Mouse (Mus musculus) heart, embryonic 14.5 days (tissue): ENCODE data around the gene Aldh16a1. TPM values are rescaled to one million over a fixed set of nuclear protein-coding genes. Genes with fewer than 3 reads are reported as not detected.

Source experiments
- ATAC-seq: fragments of 200-750 bp; cut with Nextera tagmentation; 2 replicates; pipeline ENCODE4 v1.8.0; 2017; ENCODE audit warnings: low read depth, moderate TSS enrichment; ENCODE audit not compliant: insufficient number of reproducible peaks, insufficient read depth, low FRiP score
- H3K27ac ChIP-seq, 2 experiments: fragments of 200-500 bp in 1 of 2; fragments of 300-500 bp in 1 of 2; sonication (generic) in 1 of 2; replicated peaks in 1 of 2; 2 replicates each; pipeline ENCODE4 v1.5.1; 2012 to 2014; ENCODE audit warnings: low read depth in 2 of 2, low read length in 2 of 2, control low read depth in 1 of 2, mild to moderate bottlenecking in 1 of 2, mixed read lengths in 1 of 2; ENCODE audit not compliant: control insufficient read depth in 1 of 2, insufficient read depth in 1 of 2
- H3K27me3 ChIP-seq: fragments of 300-500 bp; sonication (generic); 2 replicates; pipeline ENCODE4 v1.6.1; 2014; ENCODE audit warnings: mild to moderate bottlenecking, low read length, control low read depth; ENCODE audit not compliant: control insufficient read depth, insufficient read depth
- H3K36me3 ChIP-seq: fragments of 300-500 bp; sonication (generic); 2 replicates; pipeline ENCODE4 v1.6.1; 2014; ENCODE audit warnings: mild to moderate bottlenecking, control low read depth, low read length, mixed read lengths; ENCODE audit not compliant: control insufficient read depth, insufficient read depth
- H3K4me1 ChIP-seq, 2 experiments: fragments of 200-500 bp in 1 of 2; fragments of 300-500 bp in 1 of 2; sonication (generic) in 1 of 2; 2 replicates each; pipeline ENCODE4 v1.6.1; 2012 to 2014; ENCODE audit warnings: low read length in 2 of 2, control low read depth in 1 of 2, mixed read lengths in 1 of 2; ENCODE audit not compliant: control insufficient read depth in 2 of 2, insufficient read depth in 2 of 2
- H3K4me2 ChIP-seq: fragments of 300-500 bp; sonication (generic); 2 replicates; pipeline ENCODE4 v1.6.1; 2014; ENCODE audit warnings: mild to moderate bottlenecking, low read length
- H3K4me3 ChIP-seq, 2 experiments: fragments of 200-500 bp in 1 of 2; fragments of 300-500 bp in 1 of 2; sonication (generic) in 1 of 2; 2 replicates each; pipeline ENCODE4 v1.5.1; 2012 to 2014; ENCODE audit warnings: low read length in 2 of 2, mild to moderate bottlenecking in 2 of 2, control low read depth in 1 of 2, low read depth in 1 of 2, moderate library complexity in 1 of 2; ENCODE audit not compliant: control insufficient read depth in 1 of 2, insufficient read depth in 1 of 2
- H3K9ac ChIP-seq: fragments of 300-500 bp; sonication (generic); 2 replicates; pipeline ENCODE4 v1.6.1; 2014; ENCODE audit warnings: mild to moderate bottlenecking, low read length
- H3K9me3 ChIP-seq: fragments of 300-500 bp; sonication (generic); 2 replicates; pipeline ENCODE4 v1.6.1; 2016; ENCODE audit warnings: low read length, control low read depth; ENCODE audit not compliant: control insufficient read depth
- WGBS: fragments of 180-500 bp; shearing (Covaris S2); extraction: QIAGEN DNeasy Blood & Tissue Kit; methylation state at CpG from one replicate; pipeline ENCODE4 v1.1.7; 2014; 5-methylcytosine and 5-hydroxymethylcytosine counted together
- polyA plus RNA-seq: library from polyadenylated mRNA; unstranded; fragments of >200 nt; fragmentation: Nextera tagmentation; extraction: Ambion mirVana; gene quantifications from 2 replicates; pipeline ENCODE4 v1.2.1, GENCODE M21; 2014

Gene Aldh16a1
- polyA plus RNA-seq, 1 experiment from 2014 or later = 31.2 TPM

- no peaks in the 10 kb centered on the region for H3K9me3 ChIP-seq
- peaks cover 32% of the 10 kb centered on the region for H3K36me3 ChIP-seq
- no peak overlapping the region for H3K9ac ChIP-seq
- H3K27me3 ChIP-seq = peaks cover 6% of the 10 kb centered on the region; the same call in 1 of the 2 replicates
- 67% methylated on average over 8 of the region's 8 CpGs for WGBS
- no peak overlapping the region for H3K27ac ChIP-seq
- no peak for ATAC-seq
- no peak overlapping the region for H3K4me2 ChIP-seq
- H3K4me1 ChIP-seq = peaks cover 0 to 5% of the 10 kb centered on the region in 2 experiments; a peak in 2 of 4 replicates
- H3K4me3 ChIP-seq = no peak overlapping the region
These were observed 14.3 kb downstream of the Aldh16a1 start for GRCm38 (mm10) chr7:45139904-45140723.

DNA sequence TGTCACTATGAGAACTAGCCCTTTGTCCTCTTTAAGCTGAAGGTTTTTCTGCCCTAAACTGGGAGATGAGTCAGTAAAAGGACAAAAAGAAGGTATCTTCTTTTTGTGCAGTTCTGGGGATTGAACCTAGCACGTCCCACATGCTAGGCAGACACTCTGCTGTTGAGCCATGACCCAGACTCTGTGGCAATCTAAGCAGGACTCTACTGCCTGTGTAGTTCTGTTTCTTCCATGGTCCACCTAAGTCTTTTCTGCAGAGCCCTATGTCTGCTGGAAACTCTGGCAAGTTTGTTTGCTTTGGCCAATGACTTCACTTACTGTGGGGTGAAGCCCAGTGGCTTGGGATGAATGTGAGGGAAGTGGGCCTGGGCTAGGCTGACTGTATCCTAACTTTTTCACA is 16.0 kb downstream of the Aldh16a1 start:
- Histone ChIP-seq H3K4me1 (peaks cover 0 to 5% of the 10 kb centered on the region in 2 experiments; a peak in 2 of 4 replicates), H3K9me3 (no peaks in the 10 kb centered on the region), H3K4me2 (no peak overlapping the region), H3K27ac (no peak overlapping the region), H3K27me3 (peaks cover 6% of the 10 kb centered on the region; the same call in 1 of the 2 replicates), H3K9ac (no peak overlapping the region; the same call in 1 of the 2 replicates), H3K4me3 (no peak overlapping the region), H3K36me3 (peaks cover 16% of the 10 kb centered on the region)
- WGBS = 85% methylated on average over 1 of the region's 1 CpGs
- ATAC-seq = no peak

DNA sequence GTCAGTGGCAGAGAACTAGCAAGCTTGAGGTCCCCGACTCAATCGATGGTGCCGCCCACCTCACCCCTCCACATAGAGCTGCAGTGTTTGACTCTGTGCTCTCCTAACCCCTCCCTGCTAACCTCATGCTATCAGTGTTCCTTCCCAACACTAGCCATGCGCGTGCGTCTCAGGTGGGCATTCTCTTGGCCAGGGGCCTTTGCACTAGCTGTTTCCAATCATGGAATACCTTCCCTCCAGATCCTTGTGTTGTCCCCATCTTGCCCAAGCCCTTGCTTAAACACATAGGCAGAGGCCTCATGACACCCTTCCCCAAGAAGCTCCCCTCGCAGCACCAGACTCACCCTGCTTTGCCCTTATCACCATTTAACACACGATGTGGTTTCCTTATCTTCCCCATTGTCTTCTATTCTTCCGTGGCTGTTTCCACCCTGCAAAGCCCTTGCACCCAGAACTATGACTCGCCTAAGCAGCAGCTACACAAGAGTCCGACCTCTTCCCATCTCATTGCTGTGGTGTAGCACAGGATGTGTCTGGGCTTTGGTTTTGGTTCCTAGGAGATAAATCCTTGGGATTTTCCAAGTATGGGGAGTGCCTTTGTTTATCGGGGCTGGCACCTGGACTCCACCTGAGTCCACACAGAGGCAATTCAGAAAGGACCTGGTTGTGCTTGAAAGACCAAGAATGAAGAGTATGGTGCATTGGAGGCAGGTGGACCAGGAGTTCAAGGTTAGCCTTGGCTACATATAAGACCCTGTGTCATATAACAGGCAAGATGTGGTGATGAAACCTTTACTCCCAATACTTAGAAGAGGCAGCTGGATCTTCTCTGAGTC is 17.0 kb downstream of the Aldh16a1 start:
- H3K36me3 ChIP-seq = peaks cover 6% of the 10 kb centered on the region
- H3K27ac ChIP-seq = no peak overlapping the region
- WGBS = 61% methylated on average over 12 of the region's 12 CpGs
- ATAC-seq = no peak
- H3K27me3 ChIP-seq = peaks cover 6% of the 10 kb centered on the region; the same call in 1 of the 2 replicates
- no peak overlapping the region for H3K4me2 ChIP-seq
- H3K9me3 ChIP-seq = no peaks in the 10 kb centered on the region
- no peak overlapping the region for H3K9ac ChIP-seq
- H3K4me1 ChIP-seq = peaks cover 0 to 5% of the 10 kb centered on the region in 2 experiments; a peak in 2 of 4 replicates
- no peak overlapping the region for H3K4me3 ChIP-seq

- peak within 1 kb of the TSS; percentile 75 for H3K9ac ChIP-seq
- H3K27ac ChIP-seq = no peak within 1 kb of the TSS
- WGBS = 2% methylated on average over 29 of the region's 29 CpGs
- peak within 1 kb of the TSS; percentile 79 for H3K4me2 ChIP-seq
- peak within 1 kb of the TSS; percentile 60 to 79 for H3K4me3 ChIP-seq
- peak; percentile 64 for ATAC-seq
- H3K36me3 ChIP-seq = no peaks in the 10 kb centered on the region
- H3K9me3 ChIP-seq = no peaks in the 10 kb centered on the region
- H3K27me3 ChIP-seq = peaks cover 6% of the 10 kb centered on the region; the same call in 1 of the 2 replicates
- peaks cover 0 to 8% of the 10 kb centered on the region in 2 experiments; a peak in 2 of 4 replicates for H3K4me1 ChIP-seq
These were observed 18.3 kb downstream of the Aldh16a1 start, which contains the start of the genes Gm45713 and Flt3l for GRCm38 (mm10) chr7:45135993-45136567. Gene Gm45713 (minus strand): TSS chr7:45136231. Gene Flt3l (minus strand): TSS chr7:45136432.

- Histone ChIP-seq H3K9me3 (no peaks in the 10 kb centered on the region), H3K4me3 (peak overlapping the region in 1 of 2 experiments; percentile 60; a peak in 1 of 4 replicates), H3K27me3 (peaks cover 6% of the 10 kb centered on the region; the same call in 1 of the 2 replicates), H3K4me2 (peak overlapping the region; percentile 79), H3K36me3 (no peaks in the 10 kb centered on the region), H3K4me1 (peaks cover 0 to 8% of the 10 kb centered on the region in 2 experiments; a peak in 2 of 4 replicates), H3K27ac (no peak overlapping the region), H3K9ac (no peak overlapping the region)
- ATAC-seq = no peak
- 59% methylated on average over 3 of the region's 3 CpGs for WGBS
These were observed 19.0 kb downstream of the Aldh16a1 start for GRCm38 (mm10) chr7:45135370-45135769.

GRCm38 (mm10) chr7:45134544-45135026 is 19.8 kb downstream of the Aldh16a1 start:
- no peak overlapping the region for H3K4me3 ChIP-seq
- no peak overlapping the region for H3K4me2 ChIP-seq
- no peak overlapping the region for H3K9ac ChIP-seq
- ATAC-seq = peak; percentile 38; the same call in 1 of the 2 replicates
- H3K27me3 ChIP-seq = peaks cover 6% of the 10 kb centered on the region; the same call in 1 of the 2 replicates
- no peaks in the 10 kb centered on the region for H3K36me3 ChIP-seq
- peaks cover 2 to 12% of the 10 kb centered on the region in 2 experiments; a peak in 3 of 4 replicates for H3K4me1 ChIP-seq
- WGBS = 14% methylated on average over 12 of the region's 12 CpGs
- no peak overlapping the region for H3K27ac ChIP-seq
- no peaks in the 10 kb centered on the region for H3K9me3 ChIP-seq
